ENCODE assay signal across 8 mouse cellular contexts in the genomic region with DNA sequence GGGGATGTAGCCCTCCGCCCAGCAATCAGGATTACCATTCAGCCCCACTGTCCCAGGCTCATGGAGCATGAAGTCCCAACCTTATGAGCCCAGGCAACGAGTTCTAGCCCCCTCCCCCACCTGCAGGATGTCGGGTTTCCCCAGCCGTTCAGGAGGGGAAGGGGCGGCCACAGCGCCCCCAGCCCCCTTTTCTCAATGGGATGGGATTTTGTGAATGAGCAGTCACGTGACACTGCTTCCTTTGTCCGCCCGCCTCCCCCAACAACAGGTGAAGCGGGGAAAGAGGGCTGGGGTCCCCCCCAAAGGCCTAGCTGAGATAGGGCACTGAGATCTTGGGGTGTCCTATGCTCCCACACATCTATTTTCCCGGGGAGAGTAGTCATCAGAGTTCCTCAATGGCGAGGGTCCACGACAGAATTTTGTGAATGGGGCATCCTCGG. TPM values are rescaled to one million over a fixed set of nuclear protein-coding genes. Genes with fewer than 3 reads are reported as not detected.
DNase-seq lines count a peak whose midpoint lies in the region; ATAC-seq and TF ChIP-seq lines count a peak whose summit lies in the region.

No protein-coding gene starts in this region.

- intact Hi-C loops in left cerebral cortex, postnatal 14 days (cut with DNase I), result loop anchor here (5.0 kb wide), 1 partner anchor 68 kb away; a partner anchor contains a TSS

- 1% methylated on average over 14 of the region's 14 CpGs for WGBS in kidney, embryonic 15.5 days
- under 1% methylated on average over 14 of the region's 14 CpGs for WGBS in intestine, embryonic 15.5 days
- WGBS in neural tube, embryonic 12.5 days, result under 1% methylated on average over 14 of the region's 14 CpGs

- H3K4me3 ChIP-seq in kidney, embryonic 15.5 days (replicated peaks), result peak overlapping the region; percentile 76
- peak overlapping the region; percentile 71; the same call in 1 of the 2 replicates for H3K4me3 ChIP-seq in G1E (ENCODE audit: low read depth, low read length)
- H3K4me3 ChIP-seq in intestine, embryonic 15.5 days (replicated peaks), result peak overlapping the region; percentile 58
- H3K4me3 ChIP-seq in neural tube, embryonic 12.5 days, result peak overlapping the region; percentile 66

- peak overlapping the region; percentile 60 for H3K9ac ChIP-seq in kidney, embryonic 15.5 days
- peak overlapping the region; percentile 41 for H3K9ac ChIP-seq in intestine, embryonic 15.5 days
- peak overlapping the region; percentile 68 for H3K9ac ChIP-seq in neural tube, embryonic 12.5 days

- no peaks in the 10 kb centered on the region for H3K9me3 ChIP-seq in kidney, embryonic 15.5 days (replicated peaks)
- H3K9me3 ChIP-seq in G1E (replicated peaks), result peaks cover 25% of the 10 kb centered on the region
- H3K9me3 ChIP-seq in intestine, embryonic 15.5 days, result no peaks in the 10 kb centered on the region
- no peaks in the 10 kb centered on the region for H3K9me3 ChIP-seq in neural tube, embryonic 12.5 days

- H3K27me3 ChIP-seq in kidney, embryonic 15.5 days, result peaks cover 34% of the 10 kb centered on the region
- H3K27me3 ChIP-seq in G1E (ENCODE audit: insufficient read depth, low read length), result peaks cover 45% of the 10 kb centered on the region
- peaks cover 35% of the 10 kb centered on the region for H3K27me3 ChIP-seq in intestine, embryonic 15.5 days (replicated peaks)
- peaks cover 35% of the 10 kb centered on the region for H3K27me3 ChIP-seq in neural tube, embryonic 12.5 days (replicated peaks)

- no peak for TF ChIP-seq CTCF in G1E (IDR thresholded peaks at IDR 0.05; ENCODE audit: low read depth, low read length)

- peak overlapping the region; percentile 93 for H3K27ac ChIP-seq in kidney, embryonic 15.5 days
- H3K27ac ChIP-seq in intestine, embryonic 15.5 days, result no peak overlapping the region; the same call in 1 of the 2 replicates
- no peak overlapping the region for H3K27ac ChIP-seq in neural tube, embryonic 12.5 days

- no peak for DNase-seq in kidney, adult 9 months
- no peak for DNase-seq in G1E (ENCODE audit: low spot score)
- peak; percentile 71 for DNase-seq in embryo, embryonic 11 days
- no peak for DNase-seq in left cerebral cortex, postnatal 14 days (ENCODE audit: low spot score in 2 of 2)
- DNase-seq in thymus, postnatal 25 days, result no peak

- peaks cover 16% of the 10 kb centered on the region for H3K36me3 ChIP-seq in kidney, embryonic 15.5 days
- H3K36me3 ChIP-seq in G1E (replicated peaks), result peaks cover 25% of the 10 kb centered on the region
- H3K36me3 ChIP-seq in intestine, embryonic 15.5 days, result peaks cover 11% of the 10 kb centered on the region
- peaks cover 13% of the 10 kb centered on the region for H3K36me3 ChIP-seq in neural tube, embryonic 12.5 days

- no peak for ATAC-seq in kidney, embryonic 15.5 days (replicated peaks; ENCODE audit: low FRiP score)
- ATAC-seq in G1E (ENCODE audit: extremely low read depth, insufficient number of reproducible peaks, low FRiP score, poor library complexity, severe bottlenecking), result no peak
- no peak for ATAC-seq in intestine, embryonic 15.5 days
- peak; percentile 14 for ATAC-seq in neural tube, embryonic 12.5 days (ENCODE audit: low FRiP score, low read depth)

- H3K4me1 ChIP-seq in kidney, embryonic 15.5 days, result peaks cover 51% of the 10 kb centered on the region
- peaks cover 34% of the 10 kb centered on the region for H3K4me1 ChIP-seq in G1E (ENCODE audit: insufficient read depth, low read depth, low read length)
- H3K4me1 ChIP-seq in intestine, embryonic 15.5 days (replicated peaks), result peaks cover 32% of the 10 kb centered on the region
- peaks cover 47% of the 10 kb centered on the region for H3K4me1 ChIP-seq in neural tube, embryonic 12.5 days

- peak overlapping the region; percentile 92 for H3K4me2 ChIP-seq in kidney, embryonic 15.5 days
- peak overlapping the region; percentile 89 for H3K4me2 ChIP-seq in intestine, embryonic 15.5 days (replicated peaks)
- peak overlapping the region; percentile 68 for H3K4me2 ChIP-seq in neural tube, embryonic 12.5 days (replicated peaks)

RNA-seq across cellular contexts. Expression of a gene that starts 1.2 kb away (rescaled TPM):
- polyA plus RNA-seq in kidney, embryonic 15.5 days (2015; fragmentation: Nextera tagmentation; extraction: Ambion mirVana), result 0.72 and 1.00 TPM in 2 replicates
- total RNA-seq in G1E (2014; fragmentation: Nextera tagmentation) (not detected in 2 replicates), G1E (2017) (0.22 TPM in 1 of 2 replicates, not detected in the other)
- 0.21 and 0.36 TPM in 2 replicates for polyA plus RNA-seq in G1E (2012)
- 0.49 and 0.76 TPM in 2 replicates for polyA plus RNA-seq in intestine, embryonic 15.5 days (2015; fragmentation: Nextera tagmentation; extraction: Ambion mirVana)
- polyA plus RNA-seq in neural tube, embryonic 12.5 days (2016; fragmentation: Nextera tagmentation; extraction: Ambion mirVana), result 0.86 and 0.95 TPM in 2 replicates
- 1 to 10 TPM in 1 of 2 experiments, under 1 TPM in 1; 0.92 to 1.2 TPM for total RNA-seq in left cerebral cortex, postnatal 14 days (2021)

RNA-seq across cellular contexts. Expression of a gene that starts 1.4 kb away (rescaled TPM):
- 3.4 and 4.0 TPM in 2 replicates for polyA plus RNA-seq in kidney, embryonic 15.5 days (2015; fragmentation: Nextera tagmentation; extraction: Ambion mirVana)
- 1.3 and 1.5 TPM in 2 replicates for total RNA-seq in G1E (2014; fragmentation: Nextera tagmentation)
- 0.41 and 0.44 TPM in 2 replicates for total RNA-seq in G1E (2017)
- 0.21 and 0.23 TPM in 2 replicates for polyA plus RNA-seq in G1E (2012)
- 1.4 and 2.0 TPM in 2 replicates for polyA plus RNA-seq in intestine, embryonic 15.5 days (2015; fragmentation: Nextera tagmentation; extraction: Ambion mirVana)
- 8.3 and 9.0 TPM in 2 replicates for polyA plus RNA-seq in neural tube, embryonic 12.5 days (2016; fragmentation: Nextera tagmentation; extraction: Ambion mirVana)
- 10 to 100 TPM; 45.7 to 48.0 TPM for total RNA-seq in left cerebral cortex, postnatal 14 days (2021)

RNA-seq across cellular contexts. Expression of a gene that starts 11.7 kb away (rescaled TPM):
- polyA plus RNA-seq in kidney, embryonic 15.5 days (2015; fragmentation: Nextera tagmentation; extraction: Ambion mirVana), result 263 and 266 TPM in 2 replicates
- total RNA-seq in G1E (2014; fragmentation: Nextera tagmentation), result 157 TPM in 2 replicates
- 187 and 209 TPM in 2 replicates for total RNA-seq in G1E (2017)
- polyA plus RNA-seq in G1E (2012), result 103 and 111 TPM in 2 replicates
- polyA plus RNA-seq in intestine, embryonic 15.5 days (2015; fragmentation: Nextera tagmentation; extraction: Ambion mirVana), result 244 and 249 TPM in 2 replicates
- 326 and 327 TPM in 2 replicates for polyA plus RNA-seq in neural tube, embryonic 12.5 days (2016; fragmentation: Nextera tagmentation; extraction: Ambion mirVana)
- 100 to 1,000 TPM; 161 to 165 TPM for total RNA-seq in left cerebral cortex, postnatal 14 days (2021)

RNA-seq across cellular contexts. Expression of a gene that starts 12.8 kb away (rescaled TPM):
- polyA plus RNA-seq in kidney, embryonic 15.5 days (2015; fragmentation: Nextera tagmentation; extraction: Ambion mirVana), result 19.4 and 21.4 TPM in 2 replicates
- total RNA-seq in G1E (2014; fragmentation: Nextera tagmentation), result 29.6 and 33.9 TPM in 2 replicates
- total RNA-seq in G1E (2017), result 21.9 and 26.0 TPM in 2 replicates
- polyA plus RNA-seq in G1E (2012), result 70.4 and 73.8 TPM in 2 replicates
- 48.7 and 49.3 TPM in 2 replicates for polyA plus RNA-seq in intestine, embryonic 15.5 days (2015; fragmentation: Nextera tagmentation; extraction: Ambion mirVana)
- polyA plus RNA-seq in neural tube, embryonic 12.5 days (2016; fragmentation: Nextera tagmentation; extraction: Ambion mirVana), result 30.8 and 33.7 TPM in 2 replicates
- 10 to 100 TPM; 32.7 to 37.5 TPM for total RNA-seq in left cerebral cortex, postnatal 14 days (2021)

RNA-seq across cellular contexts. Expression of a gene that starts 34.2 kb away (rescaled TPM):
- polyA plus RNA-seq in kidney, embryonic 15.5 days (2015; fragmentation: Nextera tagmentation; extraction: Ambion mirVana), result 0.48 and 1.2 TPM in 2 replicates
- total RNA-seq in G1E (2014; fragmentation: Nextera tagmentation), result 4.3 and 5.8 TPM in 2 replicates
- 8.2 and 8.6 TPM in 2 replicates for total RNA-seq in G1E (2017)
- polyA plus RNA-seq in G1E (2012), result 3.0 and 4.3 TPM in 2 replicates
- 0.44 and 0.62 TPM in 2 replicates for polyA plus RNA-seq in intestine, embryonic 15.5 days (2015; fragmentation: Nextera tagmentation; extraction: Ambion mirVana)
- polyA plus RNA-seq in neural tube, embryonic 12.5 days (2016; fragmentation: Nextera tagmentation; extraction: Ambion mirVana), result 0.61 and 0.77 TPM in 2 replicates
- total RNA-seq in left cerebral cortex, postnatal 14 days (2021), result 1 to 10 TPM; 1.8 to 2.2 TPM
